Mouse (Mus musculus) large intestine, adult 2 months (tissue): ENCODE data around the gene Kcnip1. TPM values are rescaled to one million over a fixed set of nuclear protein-coding genes. Genes with fewer than 3 reads are reported as not detected.

Source experiments
- DNase-seq: peaks from one replicate; pipeline ENCODE4 v3.0.0-alpha.2; 2012; ENCODE audit warnings: low read depth, low spot score
- WGBS: fragments of 180-500 bp; shearing (Covaris S2); methylation state at CpG from one replicate; pipeline ENCODE4 v1.1.7; 2018; 5-methylcytosine and 5-hydroxymethylcytosine counted together
- polyA plus RNA-seq: library from polyadenylated mRNA; depleted of rRNA; stranded (reverse); fragments of >200 nt; gene quantifications from 2 replicates; pipeline ENCODE4 v1.2.3, GENCODE M21; 2012

Gene Kcnip1
- polyA plus RNA-seq, 1 experiment: 0.50 TPM

- 67% methylated on average over 4 of the region's 4 CpGs for WGBS
- DNase-seq: no peak
These were observed 48.7 kb downstream of the Kcnip1 start for GRCm38 (mm10) chr11:33944067-33944785.

GRCm38 (mm10) chr11:33943565-33943964, 49.4 kb downstream of the Kcnip1 start:
- no peak for DNase-seq
- 74% methylated on average over 1 of the region's 1 CpGs for WGBS

- no peak for DNase-seq
- WGBS: 68% methylated on average over 4 of the region's 4 CpGs
These were observed 53.4 kb downstream of the Kcnip1 start for GRCm38 (mm10) chr11:33939456-33940113.

DNA sequence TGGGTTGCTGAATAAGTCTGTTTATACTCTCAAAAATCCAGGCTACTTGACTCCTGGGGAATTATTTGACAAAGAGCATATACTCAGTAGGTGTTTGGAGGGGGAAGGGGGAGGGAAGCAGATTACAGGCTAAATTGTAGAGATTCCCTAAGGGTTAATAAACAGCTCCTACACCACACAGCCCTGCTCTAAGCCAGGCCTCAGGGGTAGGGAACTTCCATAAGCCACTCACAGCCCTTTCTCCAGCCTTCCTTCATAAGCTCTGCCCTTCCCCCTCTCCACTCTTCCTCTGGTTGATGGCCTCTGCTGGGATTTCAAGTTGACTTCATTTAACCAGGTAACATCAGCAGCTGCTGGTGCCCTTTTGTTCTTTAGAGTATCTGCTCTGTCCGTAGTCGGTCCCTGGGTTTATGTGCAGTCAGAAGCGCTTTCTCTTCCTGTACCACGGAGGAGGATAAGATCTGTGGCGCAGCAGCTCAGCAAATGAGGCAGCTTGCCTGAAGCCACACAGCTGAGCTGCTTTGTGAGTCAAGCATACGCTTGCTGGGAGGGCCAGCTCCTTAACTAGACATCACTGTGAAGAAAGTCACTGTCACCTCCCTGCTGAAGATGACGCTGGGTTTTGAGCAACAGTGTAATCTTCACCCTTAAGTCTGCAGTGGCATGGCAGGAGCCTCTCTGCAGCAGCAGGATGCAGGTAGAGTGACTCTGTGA, 54.2 kb downstream of the Kcnip1 start:
- no peak for DNase-seq
- 63% methylated on average over 7 of the region's 7 CpGs for WGBS

DNA sequence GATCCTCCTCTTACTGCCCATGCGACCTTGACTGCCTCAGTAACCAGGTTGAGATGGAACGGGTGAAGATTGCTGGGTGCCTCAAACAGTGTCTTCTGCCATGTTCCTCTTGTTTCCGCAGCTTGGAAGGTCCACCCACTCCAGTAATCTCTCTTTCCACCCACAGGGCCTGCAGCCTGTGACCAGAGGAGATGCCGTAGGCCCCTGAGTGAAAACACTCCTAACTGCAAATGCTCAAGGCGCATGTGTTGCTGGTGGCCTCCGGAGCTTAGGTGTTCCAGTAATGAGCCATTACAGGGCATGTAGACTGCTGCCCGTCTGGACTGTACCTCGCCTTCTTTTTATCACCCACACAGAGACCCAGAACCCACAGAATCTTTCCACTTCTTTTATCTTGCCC, 55.3 kb downstream of the Kcnip1 start:
- no peak for DNase-seq
- 75% methylated on average over 8 of the region's 8 CpGs for WGBS

GRCm38 (mm10) chr11:33934286-33934685, 58.7 kb downstream of the Kcnip1 start:
- DNase-seq: no peak
- 77% methylated on average over 9 of the region's 9 CpGs for WGBS

DNA sequence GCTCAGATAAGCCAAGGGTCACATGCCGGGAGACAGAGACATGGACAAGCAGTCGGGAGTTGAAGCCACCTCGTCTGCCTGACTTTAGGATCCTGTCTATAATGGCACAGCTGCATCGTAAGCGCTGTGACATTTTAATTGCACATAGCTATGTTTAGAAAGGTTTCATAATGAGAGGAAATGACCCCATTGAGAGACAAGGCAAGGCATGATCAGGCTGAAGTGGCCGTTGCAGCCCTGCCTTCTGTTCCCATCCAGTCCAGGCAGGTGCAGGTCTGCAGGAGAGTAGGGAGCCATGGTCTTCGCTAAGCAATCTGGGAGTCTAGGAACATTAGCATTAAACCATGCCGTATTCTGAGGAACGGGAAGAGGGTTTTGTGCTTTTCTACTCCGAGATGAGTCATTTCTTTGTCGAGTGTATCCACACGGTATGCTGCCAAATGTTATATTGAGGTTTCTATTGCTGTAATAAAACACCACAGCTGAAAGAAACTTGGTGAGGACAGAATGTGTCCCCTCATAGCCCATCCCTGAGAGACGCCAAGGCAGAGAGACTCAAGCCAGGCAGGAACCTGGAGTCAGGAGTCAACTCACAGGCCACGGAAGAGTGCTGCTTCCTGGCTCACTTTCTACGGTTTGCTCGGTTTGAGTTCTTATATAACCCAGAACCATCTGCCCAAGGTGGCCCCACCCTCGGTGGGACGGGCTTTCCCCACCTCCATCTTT, 60.4 kb downstream of the Kcnip1 start:
- WGBS: 4% methylated on average over 18 of the region's 18 CpGs

DNA sequence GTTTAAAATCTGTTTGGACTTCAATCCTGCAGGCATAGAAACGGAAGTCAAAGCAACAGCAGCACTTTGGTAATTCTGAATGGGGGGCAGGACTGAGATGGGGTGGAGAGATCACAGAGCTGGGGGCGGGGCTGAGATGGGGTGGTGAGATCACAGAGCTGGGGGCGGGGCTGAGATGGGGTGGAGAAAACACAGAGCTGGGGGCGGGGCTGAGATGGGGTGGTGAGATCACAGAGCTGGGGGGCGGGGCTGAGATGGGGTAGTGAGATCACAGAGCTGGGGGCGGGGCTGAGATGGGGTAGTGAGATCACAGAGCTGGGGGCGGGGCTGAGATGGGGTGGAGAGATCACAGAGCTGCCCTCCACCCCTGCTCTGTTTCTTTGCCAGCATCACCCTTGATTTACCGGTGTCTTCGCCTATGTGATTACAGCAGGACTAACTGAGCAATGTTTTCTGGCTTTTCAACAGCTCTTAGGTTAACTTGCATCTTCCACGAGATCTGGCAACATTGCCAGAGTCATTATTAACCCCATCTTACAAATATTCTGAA, 61.0 kb downstream of the Kcnip1 start:
- WGBS: 9% methylated on average over 10 of the region's 10 CpGs
- DNase-seq: no peak

More for the DNA sequence above, 60.4 kb downstream of the Kcnip1 start:
- no peak for DNase-seq

DNA sequence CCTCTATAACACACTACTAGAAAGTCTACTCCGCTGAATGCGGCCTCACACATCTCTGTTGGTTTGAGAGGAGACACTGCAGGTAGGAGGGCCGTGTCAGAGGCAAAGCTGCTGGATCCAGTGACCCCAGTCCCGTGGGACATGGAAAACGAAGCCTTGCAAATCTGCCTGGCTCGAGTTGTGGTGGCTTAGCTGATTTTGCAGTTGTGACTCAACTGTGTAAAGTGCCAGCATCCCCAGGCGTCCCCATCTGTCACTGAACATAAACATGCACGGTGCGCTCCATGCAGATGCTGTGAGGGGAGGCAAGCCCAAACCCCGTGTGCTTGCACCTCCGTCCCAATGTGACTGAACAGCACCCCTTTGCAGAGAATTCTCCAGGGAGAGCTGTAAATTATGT, 63.5 kb downstream of the Kcnip1 start:
- WGBS: 74% methylated on average over 11 of the region's 11 CpGs

DNA sequence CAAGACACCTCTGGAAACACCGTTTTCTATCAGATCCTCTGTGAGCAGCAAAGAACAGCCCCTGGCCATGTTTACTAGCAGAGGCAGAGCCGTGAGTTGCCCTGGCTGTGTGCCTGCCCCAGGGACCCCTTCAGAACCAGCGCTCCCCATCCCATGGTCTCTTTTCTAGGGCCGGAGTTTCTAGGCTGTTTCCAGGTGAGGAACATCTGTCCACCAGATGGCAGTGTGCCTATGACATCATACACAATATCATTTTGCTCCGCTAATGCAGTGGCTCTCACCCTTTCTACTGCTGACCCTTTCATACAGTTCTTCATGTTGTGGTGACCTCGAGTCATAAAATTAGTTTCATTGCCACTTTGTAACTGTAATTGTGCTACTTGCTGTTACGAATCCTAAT, 64.3 kb downstream of the Kcnip1 start:
- DNase-seq: no peak
- whole genome bisulfite sequencing: 23% methylated on average over 7 of the region's 7 CpGs

More for the DNA sequence above, 63.5 kb downstream of the Kcnip1 start:
- no peak for DNase-seq

GRCm38 (mm10) chr11:33927836-33928235, 65.1 kb downstream of the Kcnip1 start:
- DNase-seq: no peak
- WGBS: 57% methylated on average over 4 of the region's 4 CpGs

GRCm38 (mm10) chr11:33927321-33927720, 65.6 kb downstream of the Kcnip1 start:
- no peak for DNase-seq
- WGBS: 62% methylated on average over 6 of the region's 6 CpGs

- WGBS: 37% methylated on average over 2 of the region's 2 CpGs
- no peak for DNase-seq
These were observed 66.4 kb downstream of the Kcnip1 start for GRCm38 (mm10) chr11:33926551-33926950.

DNA sequence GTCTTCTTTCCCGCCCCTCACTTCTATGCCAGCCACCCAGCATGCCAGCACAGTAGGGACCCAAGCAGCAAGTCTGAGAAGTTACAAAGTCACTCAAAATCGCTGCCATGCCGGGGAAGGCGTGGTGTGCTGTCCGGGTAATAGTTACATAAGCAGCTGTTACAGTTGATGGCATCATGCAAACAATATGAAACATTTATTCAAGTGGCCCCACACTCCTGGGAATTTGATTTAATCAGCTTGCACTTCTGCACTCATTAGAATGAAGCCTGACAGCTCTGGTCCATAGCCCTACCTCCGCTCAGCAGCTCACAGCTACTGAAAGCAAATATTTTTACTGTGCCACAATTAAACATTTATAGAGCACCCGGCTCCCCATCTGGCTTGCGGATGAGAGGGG, 67.2 kb downstream of the Kcnip1 start:
- 36% methylated on average over 8 of the region's 8 CpGs for WGBS
- DNase-seq: no peak

- 67% methylated on average over 3 of the region's 3 CpGs for WGBS
- no peak for DNase-seq
These were observed 69.9 kb downstream of the Kcnip1 start for GRCm38 (mm10) chr11:33923031-33923430.

DNA sequence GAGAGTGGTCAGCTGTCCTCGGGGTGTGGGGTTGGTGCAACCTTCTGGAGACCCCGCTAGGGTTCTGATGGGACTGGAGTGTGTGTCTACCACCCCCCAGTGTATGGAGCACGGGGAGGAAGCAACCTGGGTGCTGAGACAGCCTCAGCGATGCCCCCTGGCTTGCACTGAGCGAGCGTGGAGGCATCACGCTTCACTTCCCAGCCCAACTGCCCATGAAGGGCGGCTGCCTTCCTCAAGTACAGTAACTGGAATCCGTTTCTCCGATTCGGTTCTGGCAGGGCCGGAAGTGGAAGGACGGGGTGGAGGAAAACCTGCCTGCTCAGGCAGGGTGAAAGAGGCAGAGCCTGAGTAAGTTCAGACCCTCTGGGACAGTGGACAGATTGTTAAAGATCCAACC, 71.5 kb downstream of the Kcnip1 start:
- DNase-seq: no peak
- 77% methylated on average over 13 of the region's 13 CpGs for WGBS

DNA sequence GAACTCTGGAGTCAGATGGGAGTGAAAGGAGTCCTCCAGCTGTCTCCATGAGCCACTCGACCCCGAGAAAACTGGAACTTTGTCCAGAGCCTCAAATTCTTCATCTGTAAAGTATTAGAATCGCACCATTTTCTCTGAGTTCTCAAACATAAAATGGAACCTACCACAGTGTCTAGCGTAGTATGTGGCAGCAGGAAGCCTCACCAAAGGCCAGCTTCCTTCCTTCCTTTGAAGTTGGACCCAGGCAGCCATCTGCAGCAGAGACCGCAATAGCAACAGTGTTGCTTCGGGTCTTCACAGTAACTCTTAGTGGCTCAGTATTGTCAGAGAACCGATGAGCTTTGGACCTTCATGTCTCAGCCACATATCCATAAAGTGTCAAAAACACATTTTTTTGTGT, 73.1 kb downstream of the Kcnip1 start:
- DNase-seq: no peak

DNA sequence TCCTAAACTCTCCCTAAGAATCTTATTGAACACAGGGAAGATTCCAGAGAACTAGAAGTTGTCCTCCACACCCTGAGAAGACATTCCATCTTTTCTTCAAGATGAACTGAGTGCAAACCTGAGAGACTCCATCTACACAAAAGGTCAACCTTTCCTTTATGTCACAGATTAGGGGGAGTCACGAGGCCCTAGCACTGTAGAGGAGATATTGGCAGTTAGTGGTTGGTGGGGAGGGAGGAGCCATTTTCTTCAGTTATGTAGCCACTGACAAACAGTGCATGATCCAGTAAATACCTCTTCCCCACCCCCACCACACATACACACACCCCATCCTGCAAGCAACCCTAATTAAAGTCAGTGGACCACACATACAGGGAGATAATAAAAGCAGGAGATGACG, 74.5 kb downstream of the Kcnip1 start:
- no peak for DNase-seq
- 40% methylated on average over 2 of the region's 2 CpGs for WGBS

More for the DNA sequence above, 73.1 kb downstream of the Kcnip1 start:
- 78% methylated on average over 7 of the region's 7 CpGs for WGBS

- DNase-seq: no peak
These were observed 75.4 kb downstream of the Kcnip1 start for GRCm38 (mm10) chr11:33917574-33917973.

GRCm38 (mm10) chr11:33914216-33914615, 78.7 kb downstream of the Kcnip1 start:
- WGBS: 70% methylated on average over 12 of the region's 12 CpGs
- no peak for DNase-seq

More at GRCm38 (mm10) chr11:33917574-33917973, 75.4 kb downstream of the Kcnip1 start:
- 26% methylated on average over 6 of the region's 6 CpGs for WGBS
